Mouse (Mus musculus) limb, embryonic 13.5 days (tissue): ENCODE results near the gene Ubxn6. TPM values are rescaled to one million over a fixed set of nuclear protein-coding genes. Genes with fewer than 3 reads are reported as not detected.

Experiments used
- ATAC-seq: fragments of 200-750 bp; cut with Nextera tagmentation; 2 replicates; pipeline ENCODE4 v1.8.0; 2017; ENCODE audit warnings: low read depth, moderate number of reproducible peaks, moderate TSS enrichment; ENCODE audit not compliant: low FRiP score
- H3K27ac ChIP-seq: fragments of 300-500 bp; sonication (generic); 2 replicates; pipeline ENCODE4 v1.5.1; 2015; ENCODE audit warnings: inconsistent platforms, mild to moderate bottlenecking, moderate library complexity
- H3K27me3 ChIP-seq: fragments of 300-500 bp; sonication (generic); 2 replicates; pipeline ENCODE4 v1.6.1; 2015; ENCODE audit warnings: mild to moderate bottlenecking, inconsistent platforms
- H3K36me3 ChIP-seq: fragments of 300-500 bp; sonication (generic); 2 replicates; pipeline ENCODE4 v1.6.1; 2015; ENCODE audit warnings: inconsistent platforms, mild to moderate bottlenecking, moderate library complexity
- H3K4me1 ChIP-seq: fragments of 300-500 bp; sonication (generic); 2 replicates; pipeline ENCODE4 v1.6.1; 2015; ENCODE audit warnings: inconsistent platforms
- H3K4me2 ChIP-seq: fragments of 300-500 bp; sonication (generic); replicated peaks from 2 replicates; pipeline ENCODE4 v1.6.1; 2015; ENCODE audit warnings: inconsistent platforms, mild to moderate bottlenecking, moderate library complexity
- H3K4me3 ChIP-seq: fragments of 300-500 bp; sonication (generic); 2 replicates; pipeline ENCODE4 v1.5.1; 2015; ENCODE audit warnings: moderate library complexity, mild to moderate bottlenecking, inconsistent platforms
- H3K9ac ChIP-seq: fragments of 300-500 bp; sonication (generic); 2 replicates; pipeline ENCODE4 v1.6.1; 2015; ENCODE audit warnings: mild to moderate bottlenecking, inconsistent platforms
- H3K9me3 ChIP-seq: fragments of 300-500 bp; sonication (generic); 2 replicates; pipeline ENCODE4 v1.6.1; 2016; ENCODE audit warnings: inconsistent platforms
- WGBS: fragments of 180-500 bp; shearing (Covaris S2); methylation state at CpG from one replicate; pipeline ENCODE4 v1.1.7; 2015; 5-methylcytosine and 5-hydroxymethylcytosine counted together
- polyA plus RNA-seq: library from polyadenylated mRNA; unstranded; fragments of >200 nt; fragmentation: Nextera tagmentation; extraction: Ambion mirVana; gene quantifications from 2 replicates; pipeline ENCODE4 v1.2.1, GENCODE M21; 2015

Ubxn6 gene
- polyA plus RNA-seq, 1 experiment from 2014 or later, result 45.3 TPM

DNA sequence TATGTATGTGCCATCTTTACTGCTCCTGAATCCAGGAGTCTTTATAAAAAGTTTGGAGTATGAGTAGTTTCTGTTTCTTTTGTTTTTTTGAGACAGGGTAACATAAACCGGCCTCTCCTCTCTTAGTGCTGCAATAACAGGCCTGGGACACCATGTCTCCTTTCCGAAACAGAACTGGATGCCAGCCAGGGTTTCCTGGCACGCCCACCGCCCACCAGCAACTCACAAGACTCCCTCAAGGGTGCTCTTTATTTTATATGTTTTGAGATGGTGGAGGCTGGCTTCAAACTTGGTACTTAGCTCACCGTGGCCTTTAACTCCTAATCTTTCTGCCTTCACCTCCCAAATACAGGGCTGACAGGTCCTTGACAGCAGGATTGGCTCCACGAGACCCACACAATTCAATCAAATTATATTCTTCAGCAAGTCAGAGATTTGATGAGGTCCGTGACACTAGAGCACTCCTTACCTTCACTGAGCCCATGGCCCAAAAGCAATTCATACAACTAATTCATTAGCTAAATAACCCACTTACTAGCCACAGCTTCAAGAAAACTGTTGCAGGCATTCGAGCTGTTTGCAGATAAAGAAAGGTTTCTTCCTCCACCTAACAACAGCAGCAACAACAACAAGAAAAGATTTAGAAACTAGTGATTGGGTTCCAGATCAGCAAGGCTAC lies 36.1 kb downstream of the Ubxn6 start:
- WGBS, result 84% methylated on average over 8 of the region's 8 CpGs
- no peak overlapping the region for H3K27ac ChIP-seq

GRCm38 (mm10) chr17:56036901-56037287 lies 37.9 kb downstream of the Ubxn6 start:
- Histone ChIP-seq H3K4me2 (peak overlapping the region; percentile 57), H3K27me3 (no peaks in the 10 kb centered on the region), H3K9ac (peak overlapping the region; percentile 57), H3K4me3 (peak overlapping the region; percentile 91), H3K27ac (no peak overlapping the region), H3K4me1 (peaks cover 43% of the 10 kb centered on the region), H3K36me3 (peaks cover 25% of the 10 kb centered on the region), H3K9me3 (no peaks in the 10 kb centered on the region)
- ATAC-seq, result peak; percentile 16; the same call in 1 of the 2 replicates
- 39% methylated on average over 13 of the region's 13 CpGs for WGBS

More for the DNA sequence above, 36.1 kb downstream of the Ubxn6 start:
- Histone ChIP-seq H3K9me3 (no peaks in the 10 kb centered on the region), H3K27me3 (no peaks in the 10 kb centered on the region), H3K36me3 (peaks cover 16% of the 10 kb centered on the region), H3K4me2 (no peak overlapping the region), H3K4me3 (no peak overlapping the region), H3K4me1 (peaks cover 42% of the 10 kb centered on the region), H3K9ac (no peak overlapping the region)
- no peak for ATAC-seq

DNA sequence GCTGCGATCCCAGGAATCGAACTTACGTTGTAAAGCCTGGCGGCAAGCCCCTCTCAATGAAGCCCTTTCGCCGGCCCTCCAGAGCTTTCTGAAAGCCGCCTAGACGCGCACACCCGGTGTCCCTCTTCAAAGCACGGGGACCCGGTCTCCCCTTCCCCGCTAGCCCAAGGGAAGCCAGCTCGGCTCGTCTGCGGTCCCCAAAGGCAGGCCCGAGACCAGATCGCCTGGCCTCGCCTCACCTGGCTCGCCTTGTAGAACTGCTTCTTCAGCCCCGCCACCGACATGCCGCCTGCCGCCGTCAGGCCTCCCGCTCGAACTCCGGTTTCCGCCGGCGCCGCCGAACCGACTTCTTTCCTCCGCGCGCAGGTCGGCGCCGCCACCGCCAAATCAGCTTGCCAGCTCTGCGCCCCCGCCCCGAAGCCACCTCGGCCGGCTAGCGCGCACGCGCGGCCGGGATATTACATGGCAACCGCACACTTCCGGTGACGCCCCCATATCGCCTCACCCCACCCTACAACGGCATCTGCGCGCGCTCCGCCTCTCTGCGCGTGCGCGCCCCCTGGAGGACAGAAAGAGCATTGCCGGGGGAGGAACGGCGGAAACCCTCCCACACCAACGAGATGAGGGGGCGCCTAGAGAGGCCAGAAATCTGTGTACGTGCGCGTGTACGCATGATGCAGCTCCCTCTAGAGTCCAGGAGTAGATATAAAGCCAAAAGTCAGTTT lies 38.5 kb downstream of the Ubxn6 start, which contains the start of gene Sh3gl1:
TSS of gene Sh3gl1 (minus strand) at position 460 of the 725 bp plus-strand sequence.
- H3K27ac ChIP-seq, result peak within 1 kb of the TSS; percentile 88
- ATAC-seq, result peak; percentile 90
- peak within 1 kb of the TSS; percentile 97 for H3K9ac ChIP-seq
- peak within 1 kb of the TSS; percentile 91 for H3K4me3 ChIP-seq
- H3K27me3 ChIP-seq, result no peaks in the 10 kb centered on the region
- H3K4me1 ChIP-seq, result peaks cover 38% of the 10 kb centered on the region
- peaks cover 28% of the 10 kb centered on the region for H3K36me3 ChIP-seq
- peak within 1 kb of the TSS; percentile 72 for H3K4me2 ChIP-seq
- WGBS, result under 1% methylated on average over 74 of the region's 74 CpGs
- H3K9me3 ChIP-seq, result no peaks in the 10 kb centered on the region

DNA sequence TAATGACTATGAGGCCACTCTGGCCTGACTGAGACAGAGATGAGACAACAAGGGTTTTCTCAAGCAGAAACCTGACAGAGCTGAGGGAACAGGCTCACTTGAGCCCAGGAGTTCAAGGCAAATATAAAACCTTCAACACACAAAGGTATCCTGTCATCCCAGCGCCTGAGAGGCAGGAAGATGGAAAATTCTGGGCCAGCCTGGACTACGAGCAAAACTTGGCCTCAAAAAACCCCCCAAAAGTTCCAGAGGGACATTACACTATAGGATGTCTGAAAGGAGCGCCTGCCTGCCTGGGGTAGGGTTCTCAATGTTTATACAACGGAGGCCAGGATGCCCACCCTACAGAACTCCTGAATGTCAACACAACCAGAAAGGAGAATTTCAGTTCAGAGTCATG lies 39.6 kb downstream of the Ubxn6 start:
- no peak for ATAC-seq
- Histone ChIP-seq H3K36me3 (peaks cover 40% of the 10 kb centered on the region), H3K27ac (no peak overlapping the region), H3K4me2 (peak overlapping the region; percentile 72), H3K4me1 (peaks cover 31% of the 10 kb centered on the region), H3K27me3 (no peaks in the 10 kb centered on the region), H3K9me3 (no peaks in the 10 kb centered on the region), H3K4me3 (peak overlapping the region; percentile 91), H3K9ac (peak overlapping the region; percentile 97)
- 75% methylated on average over 4 of the region's 4 CpGs for WGBS

- Histone ChIP-seq H3K36me3 (peaks cover 43% of the 10 kb centered on the region), H3K27ac (no peak overlapping the region), H3K9me3 (no peaks in the 10 kb centered on the region), H3K4me3 (peak overlapping the region; percentile 91), H3K27me3 (no peaks in the 10 kb centered on the region), H3K4me1 (peaks cover 31% of the 10 kb centered on the region), H3K4me2 (peak overlapping the region; percentile 72), H3K9ac (peak overlapping the region; percentile 97)
- no peak for ATAC-seq
- WGBS, result 82% methylated on average over 6 of the region's 6 CpGs
Measured at GRCm38 (mm10) chr17:56034726-56035100, 40.1 kb downstream of the Ubxn6 start.

DNA sequence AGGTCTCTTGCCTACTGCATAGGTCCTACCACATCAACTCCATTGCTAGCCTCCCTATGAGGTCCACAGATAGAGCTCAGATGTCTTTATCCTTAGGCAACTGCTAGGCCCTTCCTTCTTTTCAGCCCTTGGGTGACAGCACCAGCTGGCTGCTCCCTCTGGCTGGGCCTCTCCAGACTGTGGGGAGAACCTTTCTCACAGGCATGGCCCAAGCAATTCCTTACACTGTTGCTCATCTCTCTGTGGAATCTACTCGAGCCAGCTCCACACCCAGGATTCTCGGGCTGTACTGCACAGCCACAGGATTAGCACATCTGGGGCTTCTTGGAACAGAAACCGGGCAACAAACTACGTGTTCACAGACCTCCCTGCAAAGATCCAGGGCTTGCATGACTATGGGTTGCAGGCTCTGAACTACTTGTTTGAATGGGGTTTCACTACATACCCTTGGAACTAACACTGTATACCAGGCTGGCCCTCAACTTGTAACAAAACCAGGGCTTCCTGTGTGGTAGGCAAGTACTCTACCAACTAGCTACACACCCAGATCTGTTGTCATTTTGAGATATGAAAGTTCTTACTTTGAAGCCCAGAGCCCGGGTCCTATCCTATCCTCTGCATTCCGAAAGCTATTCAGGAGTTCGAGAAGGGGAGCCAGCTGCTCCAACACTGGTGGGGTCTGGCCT lies 40.6 kb downstream of the Ubxn6 start:
- Histone ChIP-seq H3K27ac (no peak overlapping the region), H3K4me1 (peaks cover 31% of the 10 kb centered on the region), H3K9me3 (no peaks in the 10 kb centered on the region), H3K36me3 (peaks cover 48% of the 10 kb centered on the region), H3K4me2 (peak overlapping the region; percentile 72), H3K9ac (peak overlapping the region; percentile 97), H3K4me3 (peak overlapping the region; percentile 91), H3K27me3 (no peaks in the 10 kb centered on the region)
- ATAC-seq, result no peak
- WGBS, result 86% methylated on average over 7 of the region's 7 CpGs

- H3K4me1 ChIP-seq, result peaks cover 35% of the 10 kb centered on the region
- H3K9ac ChIP-seq, result peak overlapping the region; percentile 97; the same call in 1 of the 2 replicates
- 83% methylated on average over 7 of the region's 7 CpGs for WGBS
- no peak overlapping the region for H3K4me2 ChIP-seq
- no peak overlapping the region for H3K4me3 ChIP-seq
- H3K36me3 ChIP-seq, result peaks cover 62% of the 10 kb centered on the region
- H3K9me3 ChIP-seq, result no peaks in the 10 kb centered on the region
- H3K27me3 ChIP-seq, result no peaks in the 10 kb centered on the region
- no peak for ATAC-seq
- H3K27ac ChIP-seq, result no peak overlapping the region
Measured at GRCm38 (mm10) chr17:56032831-56033230, 42.0 kb downstream of the Ubxn6 start.

GRCm38 (mm10) chr17:56032127-56032733 lies 42.6 kb downstream of the Ubxn6 start:
- Histone ChIP-seq H3K4me2 (no peak overlapping the region), H3K9me3 (no peaks in the 10 kb centered on the region), H3K4me1 (peaks cover 35% of the 10 kb centered on the region), H3K27me3 (no peaks in the 10 kb centered on the region), H3K4me3 (no peak overlapping the region), H3K9ac (no peak overlapping the region), H3K27ac (no peak overlapping the region; the same call in 1 of the 2 replicates), H3K36me3 (peaks cover 68% of the 10 kb centered on the region)
- WGBS, result 72% methylated on average over 6 of the region's 6 CpGs
- no peak for ATAC-seq

GRCm38 (mm10) chr17:56031431-56031830 lies 43.4 kb downstream of the Ubxn6 start:
- 92% methylated on average over 7 of the region's 7 CpGs for WGBS
- ATAC-seq, result no peak
- peaks cover 74% of the 10 kb centered on the region for H3K36me3 ChIP-seq
- no peaks in the 10 kb centered on the region for H3K9me3 ChIP-seq
- no peak overlapping the region for H3K4me3 ChIP-seq
- no peak overlapping the region for H3K27ac ChIP-seq
- H3K4me1 ChIP-seq, result peaks cover 35% of the 10 kb centered on the region
- no peak overlapping the region for H3K4me2 ChIP-seq
- H3K27me3 ChIP-seq, result no peaks in the 10 kb centered on the region
- no peak overlapping the region for H3K9ac ChIP-seq

DNA sequence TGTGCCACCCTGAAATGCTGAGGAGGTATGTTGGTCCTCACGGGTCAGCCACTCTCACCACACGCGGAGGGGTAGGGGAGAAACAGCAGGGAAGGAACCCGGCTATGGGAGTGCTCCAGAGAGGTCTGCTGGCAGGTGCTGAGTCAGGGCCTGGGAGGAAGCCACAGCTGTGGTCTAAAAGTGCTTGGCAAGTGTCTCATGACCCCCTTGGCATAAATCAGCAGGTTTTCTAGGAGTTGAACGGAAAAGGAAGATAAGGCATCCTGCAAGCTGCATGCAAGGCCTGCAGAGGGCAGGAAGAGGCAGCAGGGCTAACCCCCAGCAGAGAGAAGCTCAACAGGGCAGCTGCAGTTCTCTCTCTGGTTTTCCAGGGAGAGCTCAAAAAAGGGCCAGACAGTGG lies 43.9 kb downstream of the Ubxn6 start:
- H3K9me3 ChIP-seq, result no peaks in the 10 kb centered on the region
- H3K4me2 ChIP-seq, result no peak overlapping the region
- no peak overlapping the region for H3K27ac ChIP-seq
- no peak overlapping the region for H3K9ac ChIP-seq
- H3K4me1 ChIP-seq, result peaks cover 35% of the 10 kb centered on the region
- H3K36me3 ChIP-seq, result peaks cover 74% of the 10 kb centered on the region
- H3K4me3 ChIP-seq, result no peak overlapping the region
- 66% methylated on average over 5 of the region's 5 CpGs for WGBS
- no peak for ATAC-seq
- H3K27me3 ChIP-seq, result no peaks in the 10 kb centered on the region

- H3K36me3 ChIP-seq, result peaks cover 75% of the 10 kb centered on the region
- no peak overlapping the region for H3K4me2 ChIP-seq
- no peaks in the 10 kb centered on the region for H3K9me3 ChIP-seq
- no peak overlapping the region for H3K4me3 ChIP-seq
- H3K4me1 ChIP-seq, result peaks cover 31% of the 10 kb centered on the region
- no peaks in the 10 kb centered on the region for H3K27me3 ChIP-seq
- no peak overlapping the region for H3K9ac ChIP-seq
- ATAC-seq, result no peak
- 89% methylated on average over 9 of the region's 9 CpGs for WGBS
- no peak overlapping the region for H3K27ac ChIP-seq
Measured at GRCm38 (mm10) chr17:56030238-56030870, 44.5 kb downstream of the Ubxn6 start.
